Mouse (Mus musculus): ENCODE results near the gene Rasgef1a.

DNA sequence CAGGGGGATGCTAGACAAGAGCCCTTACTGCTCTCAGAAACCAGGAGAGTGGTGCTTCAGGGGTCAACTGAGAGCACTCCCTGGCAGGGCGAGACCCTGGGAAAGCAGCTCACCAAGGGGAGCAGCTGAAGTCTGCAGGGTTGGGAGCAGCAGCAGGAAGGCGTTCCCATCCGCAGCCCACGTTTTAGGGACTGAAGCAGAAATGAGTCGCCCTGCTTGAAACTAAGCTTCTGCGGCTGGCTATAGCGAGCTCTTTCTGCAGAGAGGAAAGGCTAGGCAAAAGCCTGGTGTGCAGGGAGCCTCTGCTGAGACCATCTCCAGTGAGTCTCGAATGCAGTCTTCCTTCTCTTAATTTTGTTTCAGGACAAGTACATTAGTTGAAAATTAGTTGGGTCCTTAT lies 19.3 kb upstream of the Rasgef1a start:
- TF ChIP-seq CTCF (IDR thresholded peaks at IDR 0.05; ENCODE audit: low read depth) (no peak), EP300 (optimal IDR thresholded peaks at IDR 0.05) (no peak)
